Mouse (Mus musculus): ENCODE data around the gene Rflna.

Rflna gene

DNA sequence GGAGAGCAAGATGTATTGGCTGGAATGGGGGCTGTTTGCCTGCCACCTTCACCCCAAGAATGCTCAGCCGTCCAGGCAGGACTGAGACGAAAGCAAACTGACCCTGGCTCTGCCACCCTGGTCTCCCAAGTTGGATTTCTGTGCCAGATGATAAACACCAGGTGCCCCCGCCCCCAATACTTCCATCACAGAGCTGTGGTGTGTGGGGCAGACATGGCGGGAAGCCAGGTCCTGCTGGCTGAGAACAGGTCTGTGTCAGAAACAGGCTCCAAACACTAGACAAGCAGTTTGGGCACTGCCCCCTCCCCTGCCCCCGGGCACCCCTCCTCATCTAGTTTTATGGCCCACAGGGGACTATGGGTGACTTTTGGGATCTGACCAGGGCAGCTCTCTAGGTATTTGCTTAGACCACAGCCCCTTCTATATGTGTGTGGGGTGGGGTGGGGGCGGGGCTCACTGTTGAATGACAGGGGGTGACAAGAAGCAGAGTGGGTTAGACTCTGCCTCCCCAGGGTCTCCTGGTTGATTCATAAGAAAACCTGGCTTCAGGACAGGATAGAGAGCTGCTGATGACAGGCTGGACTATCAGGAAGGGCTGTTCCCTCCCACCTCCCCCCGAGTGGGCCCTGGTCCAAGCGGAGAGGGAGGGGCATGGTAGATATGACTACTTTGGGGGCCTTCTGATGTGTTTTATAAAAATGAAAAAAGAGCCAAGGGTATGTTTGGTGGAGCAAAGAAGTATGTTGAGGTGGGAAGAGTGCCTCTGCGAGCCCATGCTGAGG lies 3.0 kb downstream of the Rflna start:
- in situ Hi-C loops (cut with MboI, MseI), result no loop called here

- in situ Hi-C loops (cut with MboI, MseI), result no loop called here
Measured at GRCm38 (mm10) chr5:125006896-125007295, 3.9 kb downstream of the Rflna start.

- in situ Hi-C loops (cut with MboI, MseI), result loop anchor here (5.0 kb wide), 1 partner anchor 104 kb away; no protein-coding TSS in a partner anchor
Measured at GRCm38 (mm10) chr5:125011166-125011565, 8.1 kb downstream of the Rflna start.

DNA sequence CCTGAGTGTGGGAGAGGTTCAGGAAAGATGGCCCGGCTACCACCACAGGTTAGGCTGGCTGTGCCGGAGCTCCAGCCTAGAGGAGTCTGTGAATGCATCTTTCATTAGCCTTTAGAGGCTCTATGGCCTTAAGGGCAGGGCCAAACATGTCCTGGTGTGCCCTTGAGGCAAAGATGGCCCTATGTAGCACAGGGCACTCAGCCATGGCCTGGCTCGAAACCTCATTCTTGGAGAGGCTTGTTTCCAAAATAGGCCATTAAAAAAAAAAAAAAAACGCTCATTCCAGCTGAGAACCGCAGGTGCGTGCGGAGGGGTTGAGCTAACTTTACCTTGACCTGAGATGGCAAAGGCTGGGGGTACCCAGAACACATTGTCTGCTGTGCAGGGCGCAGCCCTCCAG lies 8.6 kb downstream of the Rflna start:
- in situ Hi-C loops (cut with MboI, MseI), result loop anchor here (5.0 kb wide), 1 partner anchor 104 kb away; no protein-coding TSS in a partner anchor

- in situ Hi-C loops (cut with MboI, MseI), result loop anchor here (5.0 kb wide), 1 partner anchor 107 kb away; no protein-coding TSS in a partner anchor
Measured at GRCm38 (mm10) chr5:125014497-125014896, 11.5 kb downstream of the Rflna start.

- in situ Hi-C loops (cut with MboI, MseI), result no loop called here
Measured at GRCm38 (mm10) chr5:125015066-125015465, 12.0 kb downstream of the Rflna start.

- in situ Hi-C loops (cut with MboI, MseI), result no loop called here
Measured at GRCm38 (mm10) chr5:125015576-125015975, 12.6 kb downstream of the Rflna start.

DNA sequence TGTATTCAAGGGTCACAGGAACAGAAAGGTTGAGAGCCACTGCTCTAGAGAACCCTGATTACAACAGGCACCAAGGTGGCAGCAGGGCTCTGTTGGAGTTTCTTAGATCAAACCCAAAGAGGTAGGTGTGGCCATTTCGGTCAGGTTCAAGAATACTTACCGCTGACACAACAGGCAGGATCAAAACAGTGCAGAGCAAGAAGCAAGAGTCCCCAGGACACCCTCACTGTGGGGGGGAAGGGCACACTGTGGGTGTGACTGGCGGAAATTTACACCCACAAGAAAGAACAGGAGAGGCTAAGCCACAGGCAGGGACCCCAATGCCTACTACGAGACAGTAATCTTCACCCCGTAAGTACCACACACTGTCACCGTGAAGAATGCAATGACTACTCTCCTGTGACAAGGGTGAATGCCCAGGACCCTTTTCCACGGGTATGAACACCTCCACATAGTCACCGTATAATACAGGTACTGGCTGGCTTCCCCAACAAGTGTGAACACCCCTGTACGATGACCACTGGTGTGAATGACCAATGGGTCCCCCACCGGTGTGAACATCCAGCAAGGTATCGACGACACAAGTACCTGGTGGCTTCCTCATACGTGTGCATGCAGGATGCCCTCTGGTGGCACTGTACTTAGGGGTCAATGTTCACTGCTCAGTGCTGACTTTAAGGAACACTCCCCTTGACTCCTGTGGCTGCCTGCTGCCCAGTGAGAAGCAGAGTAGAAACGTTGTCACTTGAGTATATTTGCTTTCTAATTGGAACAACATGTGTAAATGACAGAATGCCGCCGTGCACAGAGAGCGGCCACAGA lies 13.6 kb downstream of the Rflna start:
- in situ Hi-C loops (cut with MboI, MseI), result no loop called here

DNA sequence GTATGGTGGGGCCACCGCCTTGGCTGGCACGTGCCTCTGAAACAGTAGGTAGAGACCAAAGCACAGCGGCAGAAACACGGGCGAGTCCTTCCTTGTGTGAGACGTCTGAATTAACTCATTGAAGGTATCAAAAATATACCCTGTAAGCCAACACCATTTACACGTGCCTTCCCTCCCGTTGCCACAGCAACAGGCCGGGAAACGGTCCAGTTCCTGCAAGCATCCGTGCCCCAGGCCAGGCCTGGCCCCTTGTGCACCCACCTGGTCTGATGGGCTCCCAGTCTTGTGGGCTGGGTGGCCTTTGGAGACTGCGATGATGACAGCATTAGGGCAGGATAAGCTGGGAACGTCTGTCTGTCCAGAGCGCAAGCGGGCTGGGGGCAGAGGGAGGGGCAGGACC lies 14.3 kb downstream of the Rflna start:
- in situ Hi-C loops (cut with MboI, MseI), result no loop called here

DNA sequence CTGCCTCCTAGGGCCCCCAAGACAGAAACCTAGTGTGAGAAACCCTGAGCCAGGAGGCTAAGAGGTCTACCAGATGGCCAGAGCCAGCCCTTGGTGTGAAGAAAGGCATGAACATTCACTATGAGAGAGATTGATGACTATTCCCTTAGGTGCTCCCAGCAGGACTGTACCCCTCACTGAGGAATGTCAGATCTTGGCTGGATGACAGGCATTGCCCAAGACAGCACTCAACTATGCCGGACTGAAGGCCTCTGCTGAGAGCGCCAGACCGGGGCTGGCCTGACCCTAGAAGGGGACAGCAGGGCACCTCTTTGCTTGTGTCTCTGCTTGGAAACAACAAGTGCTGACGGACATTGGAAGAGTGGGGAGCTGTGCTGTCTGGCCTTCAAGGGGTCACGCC lies 16.1 kb downstream of the Rflna start:
- in situ Hi-C loops (cut with MboI, MseI), result no loop called here

- in situ Hi-C loops (cut with MboI, MseI), result no loop called here
Measured at GRCm38 (mm10) chr5:125021298-125021697, 18.3 kb downstream of the Rflna start.

GRCm38 (mm10) chr5:125024002-125024401 lies 21.0 kb downstream of the Rflna start:
- in situ Hi-C loops (cut with MboI, MseI), result no loop called here

- in situ Hi-C loops (cut with MboI, MseI), result no loop called here
Measured at GRCm38 (mm10) chr5:125028371-125028770, 25.4 kb downstream of the Rflna start.

GRCm38 (mm10) chr5:125028911-125029310 lies 25.9 kb downstream of the Rflna start:
- in situ Hi-C loops (cut with MboI, MseI), result no loop called here

DNA sequence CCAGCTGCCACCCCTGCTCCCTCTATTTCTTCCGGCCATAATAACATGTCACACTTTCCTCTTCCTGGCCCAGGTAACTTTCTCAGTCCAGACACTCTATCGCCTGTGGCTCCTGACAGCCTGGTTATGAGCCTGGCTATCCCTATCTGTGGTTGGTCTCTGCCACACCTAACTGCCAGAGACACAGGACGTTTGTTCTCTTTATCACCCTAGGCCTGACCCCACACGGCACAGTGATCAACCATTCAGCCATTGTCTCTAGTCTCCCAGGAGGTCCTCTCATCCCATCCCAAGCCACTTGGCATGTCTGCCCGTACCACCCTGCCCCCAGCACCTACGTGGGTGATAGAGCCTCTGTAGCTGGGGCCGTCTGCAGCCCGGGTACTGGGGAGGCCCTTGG lies 33.5 kb downstream of the Rflna start:
- in situ Hi-C loops (cut with MboI, MseI), result no loop called here

DNA sequence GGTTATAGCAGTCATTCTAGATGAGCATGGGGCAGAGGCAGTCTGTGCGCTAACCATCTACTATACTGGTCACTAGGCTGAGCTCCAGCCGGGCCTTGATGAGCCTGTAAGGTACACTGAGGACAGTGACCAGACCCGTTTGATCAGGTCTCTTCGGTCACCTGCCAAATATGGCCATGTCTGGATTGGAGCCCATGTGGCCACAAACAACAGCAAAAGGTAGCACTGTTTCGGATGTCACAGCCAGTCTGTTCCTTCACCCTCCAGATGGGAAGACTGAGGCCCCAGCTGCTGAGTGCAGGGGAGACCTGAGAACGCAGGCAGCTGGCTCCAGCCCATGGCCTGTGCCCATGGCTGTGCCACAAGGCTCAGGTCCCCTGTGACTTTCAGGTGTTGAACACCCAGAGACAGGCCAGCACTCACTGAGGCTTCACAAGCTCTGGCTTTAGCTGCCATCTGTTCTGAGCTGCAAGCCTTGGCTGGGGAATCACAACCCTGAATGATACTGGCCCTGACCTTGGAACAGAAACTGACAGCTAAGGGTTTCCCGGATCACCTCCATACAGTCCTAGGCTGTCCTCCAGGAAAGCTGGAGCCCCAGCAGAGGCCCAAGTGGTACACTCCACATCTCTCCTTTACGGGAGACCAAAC lies 36.5 kb downstream of the Rflna start:
- in situ Hi-C loops (cut with MboI, MseI), result no loop called here

DNA sequence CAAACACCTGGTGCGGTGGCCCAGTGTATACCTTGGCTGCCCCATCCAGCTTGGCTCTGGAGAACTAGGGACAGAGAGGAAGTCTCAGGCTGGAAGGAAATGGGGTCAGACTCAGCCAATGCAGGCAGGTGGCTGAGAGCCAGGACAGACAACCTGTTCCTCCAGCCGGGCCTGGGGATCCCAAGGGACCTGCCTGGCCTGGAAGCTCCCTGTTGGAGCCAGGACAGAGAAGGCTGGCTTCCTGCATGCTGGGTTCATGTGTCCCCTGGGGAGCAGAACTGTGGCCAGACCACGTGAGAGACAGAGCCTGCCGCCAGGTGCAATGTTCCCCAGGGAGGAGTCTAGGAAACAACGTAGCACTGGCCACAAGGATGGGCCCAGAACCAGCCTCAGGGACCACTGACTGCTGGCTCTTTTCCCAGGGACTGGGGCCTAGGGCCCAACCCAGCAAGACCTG lies 37.1 kb downstream of the Rflna start:
- in situ Hi-C loops (cut with MboI, MseI), result no loop called here

DNA sequence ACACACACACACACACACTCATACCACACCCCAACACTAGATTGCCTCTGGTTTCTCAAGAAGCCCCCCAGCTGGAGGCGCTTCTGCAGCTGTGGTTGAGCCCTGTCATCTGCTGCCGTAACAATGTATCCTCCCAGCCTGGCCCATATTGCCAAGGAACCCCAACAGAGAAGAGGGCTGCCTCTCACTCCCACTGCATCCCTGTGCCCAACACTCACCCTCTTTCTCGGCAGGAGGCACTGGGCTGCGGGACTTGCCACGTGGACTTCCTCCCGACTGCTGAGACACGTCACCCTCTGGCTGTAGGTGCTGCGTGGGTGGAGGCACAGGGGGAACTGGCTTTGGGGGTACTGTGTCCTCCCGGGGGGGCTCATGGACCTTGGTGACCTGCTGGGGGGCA lies 38.6 kb downstream of the Rflna start:
- in situ Hi-C loops (cut with MboI, MseI), result no loop called here

DNA sequence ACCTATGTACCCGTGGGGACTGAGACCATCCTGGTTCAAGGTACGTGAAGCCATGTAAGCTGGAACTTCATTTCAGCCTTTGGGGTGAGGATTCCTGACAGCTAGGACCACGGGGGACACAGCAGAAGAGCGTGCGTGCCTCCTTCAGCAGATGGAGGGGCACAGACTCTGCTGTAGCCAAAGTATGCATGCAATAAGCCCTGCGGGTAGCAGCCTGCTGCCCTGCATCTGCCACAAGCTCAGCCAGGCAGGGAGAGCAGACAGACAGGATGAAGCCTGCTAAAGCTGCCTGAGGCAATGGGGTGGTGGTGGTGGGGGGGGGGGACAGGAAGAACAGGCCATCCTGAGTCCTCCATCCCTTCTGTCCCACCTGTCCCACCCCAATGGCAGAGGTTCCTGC lies 40.4 kb downstream of the Rflna start:
- in situ Hi-C loops (cut with MboI, MseI), result no loop called here

- in situ Hi-C loops (cut with MboI, MseI), result no loop called here
Measured at GRCm38 (mm10) chr5:125045202-125045601, 42.2 kb downstream of the Rflna start.

DNA sequence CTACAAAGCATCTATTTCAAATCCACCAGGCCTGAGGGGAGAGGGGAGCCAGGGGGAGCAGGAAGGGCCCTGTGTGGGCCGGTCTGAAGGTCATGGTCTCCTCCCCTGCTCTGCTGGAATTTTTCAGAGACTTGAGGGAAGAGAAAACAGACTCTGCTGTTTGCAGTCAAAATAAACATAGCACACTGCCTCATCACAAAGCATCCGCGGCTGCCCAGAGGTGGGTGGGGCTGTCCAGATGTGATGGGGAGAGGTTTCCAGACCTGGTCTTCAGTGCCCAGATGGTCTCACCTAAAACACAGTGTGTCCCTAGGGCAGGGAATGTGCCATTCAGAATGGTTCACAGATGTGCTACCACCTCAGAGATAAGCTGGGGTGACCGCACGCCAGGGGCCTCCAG lies 43.4 kb downstream of the Rflna start:
- in situ Hi-C loops (cut with MboI, MseI), result no loop called here

DNA sequence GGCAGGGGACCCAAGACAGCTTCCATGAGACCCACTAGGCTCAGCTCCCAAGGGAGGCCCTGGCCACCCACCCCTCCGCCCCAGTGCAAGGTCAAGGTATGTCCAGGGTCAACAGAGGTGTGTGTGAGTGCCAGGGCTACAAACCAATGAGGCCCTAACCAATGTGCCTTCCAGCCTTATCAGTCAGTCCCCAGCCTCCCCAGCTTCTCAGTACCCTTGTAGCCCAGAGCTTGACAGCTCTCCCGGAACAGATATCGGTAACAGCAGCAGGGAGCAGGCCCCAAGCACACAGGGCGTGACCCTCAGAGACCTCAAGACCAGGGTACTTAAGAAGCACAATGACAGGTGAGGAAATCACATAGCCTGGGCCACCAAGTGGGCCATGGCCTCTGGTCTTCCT lies 46.5 kb downstream of the Rflna start:
- in situ Hi-C loops (cut with MboI, MseI), result no loop called here

Measured in T-helper 17 cell (primary cell).